In genomic region chr19:4813015-4813414, GRCm38 (mm10) we compare ENCODE assay signal across 10 mouse cellular contexts. TPM values are rescaled to one million over a fixed set of nuclear protein-coding genes. Genes with fewer than 3 reads are reported as not detected.
DNase-seq lines count a peak whose midpoint lies in the region; ATAC-seq and TF ChIP-seq lines count a peak whose summit lies in the region.
"Had no signal": no experiment of that assay in that cellular context is flagged by ENCODE, and none has a peak within 500 bp of the region (broad histone marks: within the 10 kb centered on the region; RNA-seq: fewer than 3 reads in every experiment).

No protein-coding gene starts in this region.

- no peak overlapping the region for H3K4me2 ChIP-seq in forebrain, embryonic 12.5 days

- no peaks in the 10 kb centered on the region for H3K36me3 ChIP-seq in forebrain, embryonic 12.5 days (replicated peaks)
- H3K36me3 ChIP-seq: embryonic facial prominence, embryonic 12.5 days; neural tube, embryonic 12.5 days had no signal

- ATAC-seq in CD4-positive, CD25-positive, alpha-beta regulatory T cell, adult 4 months: no peak
- no peak for ATAC-seq in frontal cortex, adult (ENCODE audit: low TSS enrichment)
- no peak for ATAC-seq in forebrain, embryonic 12.5 days (ENCODE audit: low FRiP score)

- DNase-seq in CD4-positive, CD25-positive, alpha-beta regulatory T cell, adult 2 months (ENCODE audit: low read depth, low spot score): peak; percentile 65
- DNase-seq in left cerebral cortex, adult 2 months (ENCODE audit: extremely low spot score in 1 of 2, low spot score in 2 of 2): no peak
- DNase-seq in left cerebral cortex, adult 18-20 months (ENCODE audit: low spot score in 2 of 2): no peak
- peak; percentile 29 for DNase-seq in c-Kit-negative CD71-positive TER-119-positive erythroid progenitor cells, embryonic 14.5 days (ENCODE audit: low read depth, low spot score)
- peak; percentile 50 for DNase-seq in retina, postnatal 1 day

- no peaks in the 10 kb centered on the region for H3K27me3 ChIP-seq in forebrain, embryonic 12.5 days
- H3K27me3 ChIP-seq: embryonic facial prominence, embryonic 12.5 days; neural tube, embryonic 12.5 days had no signal

- intact Hi-C loops in left cerebral cortex, adult 2 months (cut with DNase I): loop anchor here (5.0 kb wide), 1 partner anchor 56 kb away; the partner anchor contains the start of gene Rbm4b

- 86% methylated on average over 6 of the region's 6 CpGs for WGBS in forebrain, embryonic 12.5 days

- H3K27ac ChIP-seq in left cerebral cortex, adult 2 months: no peak overlapping the region
- H3K27ac ChIP-seq in forebrain, embryonic 12.5 days: no peak overlapping the region
- H3K27ac ChIP-seq: neural tube, embryonic 12.5 days had no signal

- no peak overlapping the region for H3K4me3 ChIP-seq in left cerebral cortex, adult 2 months
- H3K4me3 ChIP-seq in forebrain, embryonic 12.5 days (replicated peaks): no peak overlapping the region

- H3K9ac ChIP-seq in forebrain, embryonic 12.5 days: no peak overlapping the region
- H3K9ac ChIP-seq: neural tube, embryonic 12.5 days had no signal

- H3K9me3 ChIP-seq in forebrain, embryonic 12.5 days: peaks cover 2% of the 10 kb centered on the region; the same call in 1 of the 2 replicates
- H3K9me3 ChIP-seq: embryonic facial prominence, embryonic 12.5 days; neural tube, embryonic 12.5 days had no signal

- peak; percentile 15 for TF ChIP-seq CTCF in left cerebral cortex, adult 2 months (IDR thresholded peaks at IDR 0.05)

- H3K4me1 ChIP-seq in forebrain, embryonic 12.5 days: peaks cover 24% of the 10 kb centered on the region

RNA-seq across cellular contexts. Expression of gene Rbm14, which starts 1.6 kb away (rescaled TPM):
- polyA plus RNA-seq in CD4-positive, CD25-positive, alpha-beta regulatory T cell, adult 4 months (2017; shearing (Covaris generic)): 10 to 100 TPM; 22.1 to 53.5 TPM
- 10 to 100 TPM; 53.4 to 61.0 TPM for total RNA-seq in left cerebral cortex, adult 2 months (2021)
- total RNA-seq in left cerebral cortex, adult 18-20 months (2021): 10 to 100 TPM; 37.6 to 60.4 TPM
- polyA plus RNA-seq in forebrain, embryonic 12.5 days (2016; fragmentation: Nextera tagmentation; extraction: Ambion mirVana): 120 and 133 TPM in 2 replicates

RNA-seq across cellular contexts. Expression of gene Gm21992, which starts 1.6 kb away (rescaled TPM):
- 10 to 100 TPM; 29.3 to 43.9 TPM for polyA plus RNA-seq in CD4-positive, CD25-positive, alpha-beta regulatory T cell, adult 4 months (2017; shearing (Covaris generic))
- 10 to 100 TPM; 22.0 to 25.5 TPM for total RNA-seq in left cerebral cortex, adult 2 months (2021)
- 10 to 100 TPM; 28.4 to 39.1 TPM for total RNA-seq in left cerebral cortex, adult 18-20 months (2021)
- 39.0 and 42.9 TPM in 2 replicates for polyA plus RNA-seq in forebrain, embryonic 12.5 days (2016; fragmentation: Nextera tagmentation; extraction: Ambion mirVana)

RNA-seq across cellular contexts. Expression of gene Rbm4, which starts 19.3 kb away (rescaled TPM):
- 10 to 100 TPM; 27.9 to 49.0 TPM for polyA plus RNA-seq in CD4-positive, CD25-positive, alpha-beta regulatory T cell, adult 4 months (2017; shearing (Covaris generic))
- total RNA-seq in left cerebral cortex, adult 2 months (2021): 100 to 1,000 TPM in 1 of 2 experiments, 10 to 100 TPM in 1; 93.1 to 112 TPM
- 100 to 1,000 TPM; 115 to 118 TPM for total RNA-seq in left cerebral cortex, adult 18-20 months (2021)
- 86.4 and 95.2 TPM in 2 replicates for polyA plus RNA-seq in forebrain, embryonic 12.5 days (2016; fragmentation: Nextera tagmentation; extraction: Ambion mirVana)

RNA-seq across cellular contexts. Expression of gene Ccs, which starts 26.1 kb away (rescaled TPM):
- polyA plus RNA-seq in CD4-positive, CD25-positive, alpha-beta regulatory T cell, adult 4 months (2017; shearing (Covaris generic)): 100 to 1,000 TPM; 137 to 175 TPM
- 10 to 100 TPM; 29.8 to 30.3 TPM for total RNA-seq in left cerebral cortex, adult 2 months (2021)
- 10 to 100 TPM; 28.9 to 33.8 TPM for total RNA-seq in left cerebral cortex, adult 18-20 months (2021)
- polyA plus RNA-seq in forebrain, embryonic 12.5 days (2016; fragmentation: Nextera tagmentation; extraction: Ambion mirVana): 34.6 and 37.9 TPM in 2 replicates

RNA-seq across cellular contexts. Expression of gene Ccdc87, which starts 26.2 kb away (rescaled TPM):
- polyA plus RNA-seq in CD4-positive, CD25-positive, alpha-beta regulatory T cell, adult 4 months (2017; shearing (Covaris generic)): not detected
- 1 to 10 TPM; 2.0 to 2.6 TPM for total RNA-seq in left cerebral cortex, adult 2 months (2021)
- total RNA-seq in left cerebral cortex, adult 18-20 months (2021): 1 to 10 TPM; 2.2 to 2.7 TPM
- polyA plus RNA-seq in forebrain, embryonic 12.5 days (2016; fragmentation: Nextera tagmentation; extraction: Ambion mirVana): 0.19 TPM in 2 replicates

Comparison
In these comparisons a context has a peak if more than half of its experiments do, and no peak if none do; other contexts are left out.
1. DNase-seq: peak in CD4-positive, CD25-positive, alpha-beta regulatory T cell, adult 2 months (single experiment), c-Kit-negative CD71-positive TER-119-positive erythroid progenitor cells, embryonic 14.5 days (single experiment) and retina, postnatal 1 day (single experiment); none in left cerebral cortex, adult 2 months (0 of 2) and left cerebral cortex, adult 18-20 months (0 of 2).